11 mouse cellular contexts compared by ENCODE assay signal in the genomic region with DNA sequence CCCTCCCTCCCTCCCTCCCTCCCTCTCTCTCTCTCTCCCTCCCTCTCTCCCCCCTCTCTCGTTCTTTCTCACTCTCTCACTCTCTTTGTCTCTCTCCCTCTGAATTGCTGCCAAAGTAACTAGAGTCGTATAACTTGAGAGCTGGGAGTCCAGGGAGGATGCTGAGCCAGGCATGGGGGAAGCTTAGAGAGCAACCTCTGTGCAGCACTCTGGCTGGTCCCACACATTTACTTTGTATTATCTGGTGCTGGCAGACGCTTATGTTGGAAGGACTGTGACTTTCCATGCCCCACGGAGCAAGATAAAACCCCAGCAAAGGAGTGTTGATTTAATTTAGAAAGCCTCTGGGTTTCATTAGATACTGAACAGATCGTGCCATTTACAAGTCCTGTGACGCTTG.
DNase-seq lines count a peak whose midpoint lies in the region; ATAC-seq and TF ChIP-seq lines count a peak whose summit lies in the region.
"Had no signal": no experiment of that assay in that cellular context is flagged by ENCODE, and none has a peak within 500 bp of the region (broad histone marks: within the 10 kb centered on the region; RNA-seq: fewer than 3 reads in every experiment).

No protein-coding gene starts in this region.

- WGBS in kidney, postnatal 0 days = 15% methylated on average over 6 of the region's 6 CpGs
- WGBS in kidney, adult 2 months = 40% methylated on average over 6 of the region's 6 CpGs
- WGBS in forebrain, embryonic 15.5 days = 18% methylated on average over 6 of the region's 6 CpGs
- 60% methylated on average over 6 of the region's 6 CpGs for WGBS in midbrain, embryonic 10.5 days

- H3K4me2 ChIP-seq in kidney, postnatal 0 days (ENCODE audit: low read length) = no peak overlapping the region
- no peak overlapping the region for H3K4me2 ChIP-seq in forebrain, embryonic 15.5 days (replicated peaks)

- H3K36me3 ChIP-seq in kidney, postnatal 0 days (ENCODE audit: insufficient read depth, low read length) = no peaks in the 10 kb centered on the region
- H3K36me3 ChIP-seq in kidney, adult 2 months (ENCODE audit: control insufficient read depth, insufficient read depth, low read length) = no peaks in the 10 kb centered on the region
- no peaks in the 10 kb centered on the region for H3K36me3 ChIP-seq in forebrain, embryonic 15.5 days
- H3K36me3 ChIP-seq in midbrain, embryonic 10.5 days = no peaks in the 10 kb centered on the region

- H3K9me3 ChIP-seq in kidney, postnatal 0 days (replicated peaks; ENCODE audit: low read length) = no peaks in the 10 kb centered on the region
- H3K9me3 ChIP-seq in forebrain, embryonic 15.5 days = no peaks in the 10 kb centered on the region
- no peaks in the 10 kb centered on the region for H3K9me3 ChIP-seq in midbrain, embryonic 10.5 days (replicated peaks)

- H3K27ac ChIP-seq in kidney, postnatal 0 days = no peak overlapping the region
- H3K27ac ChIP-seq in kidney, adult 2 months (ENCODE audit: insufficient read depth, low read depth, low read length) = no peak overlapping the region
- peak overlapping the region; percentile 62; the same call in 1 of the 2 replicates for H3K27ac ChIP-seq in forebrain, embryonic 15.5 days (replicated peaks)
- H3K27ac ChIP-seq in midbrain, embryonic 10.5 days (replicated peaks) = 0 out of 2 replicates have a peak overlapping the region, but pooled peaks have one; percentile 19

- no peak overlapping the region for H3K4me3 ChIP-seq in kidney, postnatal 0 days (replicated peaks; ENCODE audit: low read depth, low read length)
- no peak overlapping the region for H3K4me3 ChIP-seq in kidney, adult 2 months (ENCODE audit: insufficient read depth, low read depth, low read length)
- no peak overlapping the region for H3K4me3 ChIP-seq in forebrain, embryonic 15.5 days
- no peak overlapping the region for H3K4me3 ChIP-seq in midbrain, embryonic 10.5 days

- no peaks in the 10 kb centered on the region for H3K27me3 ChIP-seq in kidney, postnatal 0 days (ENCODE audit: insufficient read depth, low read length)
- H3K27me3 ChIP-seq in kidney, adult 2 months (replicated peaks; ENCODE audit: control insufficient read depth, insufficient read depth, low read length) = no peaks in the 10 kb centered on the region
- H3K27me3 ChIP-seq in forebrain, embryonic 15.5 days = no peaks in the 10 kb centered on the region
- no peaks in the 10 kb centered on the region for H3K27me3 ChIP-seq in midbrain, embryonic 10.5 days (ENCODE audit: low read depth, poor library complexity, severe bottlenecking)
- H3K27me3 ChIP-seq: Patski had no signal

- no peaks in the 10 kb centered on the region for H3K4me1 ChIP-seq in kidney, postnatal 0 days (replicated peaks; ENCODE audit: insufficient read depth, low read length)
- no peaks in the 10 kb centered on the region for H3K4me1 ChIP-seq in kidney, adult 2 months (ENCODE audit: control insufficient read depth, insufficient read depth, low read length)
- H3K4me1 ChIP-seq in forebrain, embryonic 15.5 days = peaks cover 18% of the 10 kb centered on the region
- 0 out of 2 replicates have a peak, but pooled peaks cover 5% of the 10 kb centered on the region for H3K4me1 ChIP-seq in midbrain, embryonic 10.5 days

- no peak overlapping the region for H3K9ac ChIP-seq in kidney, postnatal 0 days (ENCODE audit: low read depth, low read length)
- H3K9ac ChIP-seq in forebrain, embryonic 15.5 days (replicated peaks) = no peak overlapping the region

- peak; percentile 9 for DNase-seq in adrenal gland, adult 2 months
- no peak for DNase-seq in adrenal gland, postnatal 4 days (ENCODE audit: low spot score in 2 of 2)
- DNase-seq in kidney, postnatal 0 days (ENCODE audit: low spot score) = peak; percentile 64
- no peak for DNase-seq in kidney, adult 2 months
- no peak for DNase-seq in midbrain, embryonic 10.5 days (ENCODE audit: low spot score)
- DNase-seq in frontal cortex, postnatal 14 days (ENCODE audit: low spot score in 2 of 2) = no peak
- DNase-seq in layer of hippocampus, adult 18-20 months (ENCODE audit: low spot score in 2 of 2) = no peak
- DNase-seq: embryo, embryonic 11 days; kidney, postnatal 25 days had no signal

- no peak for ATAC-seq in kidney, postnatal 0 days (replicated peaks; ENCODE audit: low FRiP score, low read depth)
- 0 out of 2 replicates have a peak, but pooled peaks have one; percentile 21 for ATAC-seq in forebrain, embryonic 15.5 days (replicated peaks)
- ATAC-seq: Patski had no signal

- no peak for TF ChIP-seq CTCF in kidney, postnatal 0 days (IDR thresholded peaks at IDR 0.05; ENCODE audit: low read depth)
- TF ChIP-seq CTCF in kidney, adult 2 months (conservative IDR thresholded peaks at IDR 0.05; ENCODE audit: insufficient read depth, insufficient read length, low read depth, low read length) = no peak

- no peak for TF ChIP-seq POLR2A in kidney, adult 2 months (IDR thresholded peaks at IDR 0.05; ENCODE audit: low read depth, low read length)

Comparison
In these comparisons a context has a peak if more than half of its experiments do, and no peak if none do; other contexts are left out.
1. DNase-seq: peak in adrenal gland, adult 2 months (single experiment) and kidney, postnatal 0 days (single experiment); none in adrenal gland, postnatal 4 days (0 of 2), kidney, adult 2 months (single experiment), midbrain, embryonic 10.5 days (single experiment), frontal cortex, postnatal 14 days (0 of 2) and layer of hippocampus, adult 18-20 months (0 of 2).
2. H3K27ac ChIP-seq: peak in forebrain, embryonic 15.5 days (single experiment) and midbrain, embryonic 10.5 days (single experiment); none in kidney, postnatal 0 days (single experiment) and kidney, adult 2 months (single experiment).